Mouse (Mus musculus) embryo, embryonic 10.5 days (tissue): ENCODE measurements around the gene 2510002D24Rik.
A peak's percentile ranks its signal among the peaks of the same experiment; 100 is the strongest.

Experiments used
- DNase-seq: peaks from one replicate; pipeline ENCODE4 v3.0.0-alpha.2; 2015; ENCODE audit warnings: low spot score

2510002D24Rik gene

GRCm38 (mm10) chr16:18836468-18837208, at the start of gene 2510002D24Rik, which contains the start of gene Gm28539:
Gene 2510002D24Rik (plus strand): TSS chr16:18836578.
Gene Gm28539 (plus strand): TSS chr16:18836584.
- peak; percentile 92 for DNase-seq

GRCm38 (mm10) chr16:18786652-18787051, 49.7 kb upstream of the 2510002D24Rik start:
- no peak for DNase-seq

- DNase-seq = no peak
These were observed 47.6 kb upstream of the 2510002D24Rik start for GRCm38 (mm10) chr16:18788627-18789406.

- DNase-seq = no peak
These were observed 41.0 kb upstream of the 2510002D24Rik start for GRCm38 (mm10) chr16:18795223-18795899.

DNA sequence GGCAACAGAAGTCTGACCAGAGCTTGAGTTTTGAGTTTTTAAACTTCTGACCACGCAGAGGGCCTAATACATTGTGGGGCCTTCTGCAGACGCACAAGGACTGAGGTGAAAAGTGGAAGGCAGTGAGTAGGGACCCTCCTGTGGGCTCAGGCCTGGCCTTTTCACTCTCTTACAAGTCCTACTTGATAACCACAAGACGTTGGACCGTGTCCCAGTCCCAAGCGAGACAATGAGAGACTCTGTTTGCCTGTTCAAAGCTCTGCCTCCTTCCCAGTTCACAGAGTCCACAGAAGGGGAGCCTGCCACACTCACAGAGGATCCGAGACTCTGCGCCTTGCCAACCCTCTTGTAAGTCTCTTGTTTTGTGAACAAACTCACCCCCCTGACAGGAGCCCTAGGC, 39.7 kb upstream of the 2510002D24Rik start:
- DNase-seq = no peak

GRCm38 (mm10) chr16:18798151-18798550, 38.2 kb upstream of the 2510002D24Rik start:
- no peak for DNase-seq

DNA sequence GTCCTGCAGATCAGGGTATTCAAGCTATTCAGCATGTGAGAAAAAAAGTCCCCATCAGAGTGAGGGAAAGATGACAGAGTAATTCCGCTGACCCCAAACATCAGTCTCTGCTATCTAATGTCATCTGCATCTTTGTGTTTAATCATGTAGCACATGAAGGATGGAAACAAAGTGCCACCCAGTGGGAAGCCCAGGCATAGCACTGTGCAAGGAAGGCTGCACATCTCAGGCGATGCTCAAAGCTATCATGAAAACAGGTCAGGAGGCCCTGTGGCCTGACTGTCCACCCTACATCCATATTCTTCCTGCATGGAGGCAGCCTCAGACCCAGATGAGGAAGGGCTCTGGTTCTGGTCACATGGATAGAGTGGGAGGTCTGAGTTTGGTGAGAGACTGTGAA, 37.5 kb upstream of the 2510002D24Rik start:
- DNase-seq = peak; percentile 51

GRCm38 (mm10) chr16:18805746-18806145, 30.6 kb upstream of the 2510002D24Rik start:
- no peak for DNase-seq

GRCm38 (mm10) chr16:18809001-18809400, 27.4 kb upstream of the 2510002D24Rik start:
- DNase-seq = no peak

- DNase-seq = no peak
These were observed 25.3 kb upstream of the 2510002D24Rik start for GRCm38 (mm10) chr16:18811032-18811431.

DNA sequence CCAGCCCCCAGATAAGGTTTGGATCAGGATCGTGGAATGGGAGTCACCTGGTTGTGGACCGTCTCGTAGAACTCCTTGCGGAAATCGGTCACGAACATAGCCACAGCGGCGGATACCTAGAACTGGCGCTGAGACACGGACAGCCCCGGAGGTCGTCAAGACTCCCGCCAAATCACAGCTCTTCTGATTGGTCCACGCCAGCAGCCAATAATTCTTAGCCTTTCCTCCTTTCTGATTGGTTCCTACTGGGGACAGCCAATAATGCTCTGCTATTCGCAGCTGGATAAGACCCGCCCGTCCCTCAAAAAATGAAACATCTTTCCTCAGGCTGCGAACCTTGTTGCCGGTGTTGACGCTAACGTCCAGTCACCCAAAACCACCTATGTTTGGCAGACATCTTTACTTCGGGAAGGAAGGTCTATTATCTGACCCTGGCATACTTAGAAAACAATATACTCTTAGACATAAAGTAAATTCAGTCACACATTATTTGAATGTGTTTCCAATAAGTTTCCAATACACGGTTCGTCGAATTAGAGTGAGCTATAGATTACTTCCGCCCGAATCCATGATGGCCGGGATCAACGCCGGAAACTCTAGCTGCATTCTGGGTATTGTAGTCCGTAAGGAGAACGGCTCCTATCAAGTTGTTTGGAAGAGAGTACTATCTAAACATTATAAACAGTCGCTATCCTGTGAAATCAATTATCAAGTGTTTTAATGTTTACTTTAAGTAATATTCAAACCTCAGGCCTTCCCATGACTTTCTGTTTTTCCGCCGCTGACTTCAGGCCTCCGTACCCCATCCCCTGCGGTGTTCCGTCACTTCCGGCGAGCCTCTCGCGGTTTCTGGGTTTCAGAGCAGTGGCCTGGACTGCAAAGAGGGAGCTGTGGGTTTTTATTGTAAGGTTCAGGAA, 24.7 kb upstream of the 2510002D24Rik start, which contains the start of the genes Ufd1 and Cdc45:
TSS of gene Ufd1 (plus strand) at position 312 of the 917 bp plus-strand sequence.
TSS of gene Cdc45 (minus strand) at position 520 of the 917 bp plus-strand sequence.
- DNase-seq = peak; percentile 96

DNA sequence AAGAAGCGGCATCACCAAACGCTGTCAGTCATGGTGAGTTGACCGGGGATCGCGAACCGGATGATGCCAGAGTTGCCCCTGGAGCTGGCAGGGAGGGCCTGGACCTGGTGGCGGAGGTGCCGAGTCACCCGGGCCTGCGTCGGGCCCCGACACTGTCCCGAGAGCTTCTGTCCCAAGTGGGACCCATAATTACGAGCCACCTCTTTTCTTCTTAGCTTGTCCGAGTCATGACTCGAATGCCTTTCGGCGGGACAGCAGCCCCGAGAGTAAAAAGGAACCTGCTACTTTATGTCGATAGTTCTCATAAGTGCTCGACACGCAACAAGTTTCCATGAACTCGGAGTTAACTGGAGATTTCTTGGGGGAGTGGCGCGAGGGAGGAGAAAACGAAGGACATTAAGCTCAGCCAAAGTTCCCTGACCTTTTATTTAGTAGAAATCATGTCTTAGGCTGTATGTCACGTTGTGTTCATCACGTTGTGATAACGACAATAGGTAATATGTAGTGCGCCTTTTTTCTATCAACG, 23.9 kb upstream of the 2510002D24Rik start:
- DNase-seq = no peak

- no peak for DNase-seq
These were observed 14.0 kb upstream of the 2510002D24Rik start for GRCm38 (mm10) chr16:18822356-18822755.

GRCm38 (mm10) chr16:18822925-18823324, 13.5 kb upstream of the 2510002D24Rik start:
- DNase-seq = no peak

- no peak for DNase-seq
These were observed 7.7 kb upstream of the 2510002D24Rik start for GRCm38 (mm10) chr16:18828630-18829029.

- no peak for DNase-seq
These were observed 7.3 kb upstream of the 2510002D24Rik start for GRCm38 (mm10) chr16:18829102-18829501.

GRCm38 (mm10) chr16:18833486-18833885, 2.9 kb upstream of the 2510002D24Rik start:
- no peak for DNase-seq

- DNase-seq = no peak
These were observed 308 bp upstream of the 2510002D24Rik start for GRCm38 (mm10) chr16:18836073-18836467.

- no peak for DNase-seq
These were observed 2.0 kb downstream of the 2510002D24Rik start for GRCm38 (mm10) chr16:18838346-18838745.

DNA sequence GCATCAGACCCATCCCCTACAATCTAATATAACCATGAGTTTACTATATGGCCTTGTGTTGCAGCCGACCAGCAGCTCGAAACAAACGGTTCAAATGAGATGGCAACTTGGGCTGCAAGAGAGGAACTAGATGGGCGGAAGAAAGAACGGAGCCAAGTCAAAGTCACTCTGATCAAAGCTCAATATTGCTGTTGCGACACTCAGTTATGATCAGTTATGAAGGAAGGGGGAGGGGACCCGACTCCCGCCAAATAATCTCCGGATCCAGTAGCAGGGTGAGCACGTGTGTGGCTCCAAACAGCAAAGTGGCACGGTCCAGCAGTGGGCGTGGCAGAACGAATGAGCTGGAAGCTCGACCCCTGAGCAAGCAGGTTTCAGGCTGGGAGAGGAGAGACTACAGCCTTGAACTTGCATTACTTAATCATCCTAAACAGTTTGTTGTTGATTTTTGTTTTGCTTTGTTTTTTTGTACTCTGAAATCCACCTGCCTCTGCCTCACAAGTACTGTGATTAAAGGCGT, 10.0 kb downstream of the 2510002D24Rik start:
- DNase-seq = no peak
